Mouse (Mus musculus) midbrain, embryonic 15.5 days (tissue): ENCODE data around the gene Ulk4. TPM values are rescaled to one million over a fixed set of nuclear protein-coding genes. Genes with fewer than 3 reads are reported as not detected.

Experiments
- ATAC-seq: fragments of 200-750 bp; cut with Nextera tagmentation; replicated peaks from 2 replicates; pipeline ENCODE4 v1.8.0; 2017; ENCODE audit warnings: moderate TSS enrichment
- H3K27ac ChIP-seq: fragments of 300-500 bp; sonication (generic); 2 replicates; pipeline ENCODE4 v1.5.1; 2015; ENCODE audit warnings: mild to moderate bottlenecking, inconsistent platforms
- H3K27me3 ChIP-seq: fragments of 300-500 bp; sonication (generic); replicated peaks from 2 replicates; pipeline ENCODE4 v1.6.1; 2015; ENCODE audit warnings: inconsistent platforms
- H3K36me3 ChIP-seq: fragments of 300-500 bp; sonication (generic); replicated peaks from 2 replicates; pipeline ENCODE4 v1.6.1; 2015; ENCODE audit warnings: inconsistent platforms
- H3K4me1 ChIP-seq: fragments of 300-500 bp; sonication (generic); 2 replicates; pipeline ENCODE4 v1.6.1; 2015; ENCODE audit warnings: inconsistent platforms
- H3K4me2 ChIP-seq: fragments of 300-500 bp; sonication (generic); 2 replicates; pipeline ENCODE4 v1.6.1; 2015; ENCODE audit warnings: inconsistent platforms, mild to moderate bottlenecking, moderate library complexity
- H3K4me3 ChIP-seq: fragments of 300-500 bp; sonication (generic); 2 replicates; pipeline ENCODE4 v1.5.1; 2015; ENCODE audit warnings: mild to moderate bottlenecking, inconsistent platforms
- H3K9ac ChIP-seq: fragments of 300-500 bp; sonication (generic); 2 replicates; pipeline ENCODE4 v1.6.1; 2015; ENCODE audit warnings: mild to moderate bottlenecking, inconsistent platforms
- H3K9me3 ChIP-seq: fragments of 300-500 bp; sonication (generic); 2 replicates; pipeline ENCODE4 v1.6.1; 2016; ENCODE audit warnings: inconsistent platforms
- WGBS: fragments of 180-500 bp; shearing (Covaris S2); methylation state at CpG from one replicate; pipeline ENCODE4 v1.1.7; 2015; ENCODE audit warnings: mixed read lengths; 5-methylcytosine and 5-hydroxymethylcytosine counted together
- polyA plus RNA-seq: library from polyadenylated mRNA; unstranded; fragments of >200 nt; fragmentation: Nextera tagmentation; extraction: Ambion mirVana; gene quantifications from 2 replicates; pipeline ENCODE4 v1.2.1, GENCODE M21; 2015

The Ulk4 gene
- polyA plus RNA-seq, 1 experiment from 2014 or later: 92.9 TPM

DNA sequence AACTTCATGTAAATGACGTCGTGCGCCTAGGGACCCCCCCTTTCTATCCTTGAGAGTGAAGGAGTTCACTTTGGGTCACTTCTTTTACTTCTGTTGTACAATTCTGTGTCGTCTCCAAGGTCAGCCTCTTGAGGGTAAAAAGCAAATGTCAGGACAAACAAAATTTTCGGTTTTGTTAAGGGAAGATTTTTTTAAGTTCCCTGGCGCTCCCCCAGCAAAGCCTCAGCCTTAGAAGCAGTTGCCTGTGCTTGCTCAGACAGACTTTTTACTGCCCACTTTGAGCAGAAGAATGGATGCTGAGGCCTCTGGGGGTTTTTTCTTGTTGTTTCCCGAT lies 21.0 kb upstream of the Ulk4 start:
- Histone ChIP-seq H3K9me3 (no peaks in the 10 kb centered on the region), H3K27ac (peak overlapping the region; percentile 75; the same call in 1 of the 2 replicates), H3K9ac (peak overlapping the region; percentile 85), H3K27me3 (no peaks in the 10 kb centered on the region), H3K36me3 (no peaks in the 10 kb centered on the region), H3K4me1 (peaks cover 40% of the 10 kb centered on the region), H3K4me3 (peak overlapping the region; percentile 88), H3K4me2 (peak overlapping the region; percentile 95)
- 2% methylated on average over 7 of the region's 7 CpGs for WGBS
- ATAC-seq: no peak

DNA sequence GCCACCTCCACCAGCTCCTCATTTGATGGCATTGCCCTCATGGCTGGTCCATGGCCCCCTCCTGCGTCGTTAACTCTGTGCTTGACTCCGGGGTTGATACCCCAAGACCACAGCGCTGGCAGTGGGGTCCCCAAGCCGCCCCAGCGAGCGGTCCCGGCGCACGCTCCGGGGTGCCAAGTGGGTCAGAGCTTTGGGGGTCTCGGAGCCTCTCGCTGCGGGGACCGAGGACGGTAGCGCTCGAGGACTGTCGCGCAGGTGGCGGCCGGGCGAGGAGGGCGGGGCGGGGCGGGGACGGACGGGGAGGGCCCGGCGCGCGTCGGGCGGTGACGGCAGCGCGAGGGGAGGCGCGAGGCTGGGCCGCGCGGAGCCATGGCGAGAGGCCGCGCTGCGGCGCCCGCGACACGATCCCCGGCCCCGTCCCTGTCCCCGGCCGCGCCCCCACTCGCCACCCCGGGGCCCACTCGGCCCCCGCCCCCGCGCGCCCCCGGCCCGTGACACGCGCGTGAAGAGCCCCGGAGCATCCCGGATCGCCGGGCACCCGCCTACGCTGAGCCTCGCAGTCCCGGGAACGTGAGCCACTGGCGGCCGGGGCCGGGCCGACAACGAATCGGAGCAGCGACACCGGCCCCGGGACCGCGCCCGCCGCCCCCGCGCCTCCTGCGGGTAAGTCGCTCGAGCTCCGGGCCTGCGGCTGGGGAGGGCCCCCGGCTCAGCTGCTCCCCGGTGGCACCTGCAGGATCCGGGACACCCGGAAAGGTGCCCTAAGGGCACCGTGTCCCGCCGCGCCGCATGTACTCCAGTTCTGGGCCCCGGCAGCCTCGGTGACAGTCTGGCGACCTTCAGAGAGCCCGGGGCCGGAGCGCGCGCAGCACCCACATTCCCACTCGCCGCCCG lies 20.4 kb upstream of the Ulk4 start, which contains the start of gene Trak1:
Gene Trak1, plus strand, starts transcription at position 332 of the 894 bp plus-strand sequence.
- Histone ChIP-seq H3K9me3 (no peaks in the 10 kb centered on the region), H3K4me2 (peak within 1 kb of the TSS; percentile 95), H3K36me3 (no peaks in the 10 kb centered on the region), H3K9ac (peak within 1 kb of the TSS; percentile 85), H3K4me3 (peak within 1 kb of the TSS; percentile 88), H3K4me1 (peaks cover 39% of the 10 kb centered on the region), H3K27me3 (no peaks in the 10 kb centered on the region), H3K27ac (peak within 1 kb of the TSS; percentile 75)
- peak; percentile 89 for ATAC-seq
- under 1% methylated on average over 103 of the region's 116 CpGs for WGBS

DNA sequence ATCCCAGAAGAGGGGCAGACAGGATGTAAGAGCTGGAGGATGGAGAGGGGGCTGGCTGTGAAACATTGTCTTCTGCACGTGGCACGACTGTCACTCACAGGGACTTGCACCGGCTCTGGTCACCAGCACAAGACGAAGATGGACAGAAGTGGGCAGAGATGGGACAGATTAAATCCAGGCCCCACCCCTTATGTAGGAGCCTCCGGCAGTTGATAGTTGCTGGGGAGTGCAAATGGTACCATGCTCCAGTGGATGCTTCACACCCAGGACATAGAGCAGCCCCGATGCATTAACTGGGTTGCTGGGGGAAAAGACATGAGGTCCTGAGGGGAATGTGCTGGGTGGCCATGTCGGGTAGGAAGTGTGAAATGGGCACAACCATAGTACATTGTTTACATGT lies 18.2 kb upstream of the Ulk4 start:
- H3K9me3 ChIP-seq: no peaks in the 10 kb centered on the region
- no peak overlapping the region for H3K27ac ChIP-seq
- H3K27me3 ChIP-seq: no peaks in the 10 kb centered on the region
- H3K4me2 ChIP-seq: no peak overlapping the region
- H3K36me3 ChIP-seq: no peaks in the 10 kb centered on the region
- H3K4me1 ChIP-seq: peaks cover 29% of the 10 kb centered on the region
- no peak overlapping the region for H3K9ac ChIP-seq
- no peak for ATAC-seq
- no peak overlapping the region for H3K4me3 ChIP-seq
- 86% methylated on average over 7 of the region's 7 CpGs for WGBS

DNA sequence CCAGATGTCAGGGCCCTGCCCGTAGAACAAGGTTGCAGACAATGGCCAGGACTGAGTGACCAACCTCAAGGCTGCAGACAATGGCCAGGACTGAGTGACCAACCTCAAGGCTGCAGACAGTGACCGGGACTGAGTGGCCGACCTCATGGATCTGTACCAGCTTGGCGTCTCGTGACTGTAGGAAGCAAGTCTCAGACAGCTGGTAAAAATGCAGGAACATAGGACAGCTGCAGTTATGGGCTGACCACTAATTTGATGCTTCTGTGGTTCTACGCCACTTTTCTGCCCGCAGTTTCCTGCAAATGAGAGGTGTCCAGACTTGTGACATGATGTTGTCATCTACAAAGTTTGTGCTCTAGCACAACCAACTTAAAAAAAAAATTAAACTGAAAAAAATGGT lies 16.2 kb upstream of the Ulk4 start:
- Histone ChIP-seq H3K4me2 (no peak overlapping the region), H3K27ac (no peak overlapping the region), H3K9ac (no peak overlapping the region), H3K27me3 (no peaks in the 10 kb centered on the region), H3K4me1 (peaks cover 9% of the 10 kb centered on the region), H3K36me3 (no peaks in the 10 kb centered on the region), H3K4me3 (no peak overlapping the region), H3K9me3 (no peaks in the 10 kb centered on the region)
- 90% methylated on average over 7 of the region's 7 CpGs for WGBS
- ATAC-seq: no peak

DNA sequence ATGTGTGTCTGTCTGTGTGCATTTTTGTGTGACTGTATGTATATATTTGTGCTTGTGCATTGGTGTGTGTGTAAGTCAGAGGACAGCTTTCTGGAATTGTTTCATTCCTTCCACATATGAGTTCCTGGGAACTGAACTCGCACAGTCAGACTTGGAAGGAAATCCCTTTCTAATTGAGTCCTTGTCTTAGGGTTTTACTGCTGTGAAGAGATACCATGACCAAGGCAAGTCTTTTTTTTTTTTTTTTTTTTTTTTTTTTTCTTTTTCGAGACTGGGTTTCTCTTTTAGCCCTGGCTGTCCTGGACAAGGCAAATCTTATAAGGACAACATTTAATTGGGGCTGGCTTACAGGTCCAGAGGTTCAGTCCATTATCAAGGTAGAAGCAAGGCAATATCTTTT lies 14.3 kb upstream of the Ulk4 start:
- H3K9ac ChIP-seq: no peak overlapping the region
- no peak overlapping the region for H3K4me2 ChIP-seq
- no peaks in the 10 kb centered on the region for H3K27me3 ChIP-seq
- ATAC-seq: no peak
- WGBS: 69% methylated on average over 2 of the region's 2 CpGs
- no peaks in the 10 kb centered on the region for H3K36me3 ChIP-seq
- H3K4me3 ChIP-seq: no peak overlapping the region
- H3K27ac ChIP-seq: no peak overlapping the region
- no peaks in the 10 kb centered on the region for H3K9me3 ChIP-seq
- H3K4me1 ChIP-seq: peaks cover 2% of the 10 kb centered on the region; the same call in 1 of the 2 replicates

DNA sequence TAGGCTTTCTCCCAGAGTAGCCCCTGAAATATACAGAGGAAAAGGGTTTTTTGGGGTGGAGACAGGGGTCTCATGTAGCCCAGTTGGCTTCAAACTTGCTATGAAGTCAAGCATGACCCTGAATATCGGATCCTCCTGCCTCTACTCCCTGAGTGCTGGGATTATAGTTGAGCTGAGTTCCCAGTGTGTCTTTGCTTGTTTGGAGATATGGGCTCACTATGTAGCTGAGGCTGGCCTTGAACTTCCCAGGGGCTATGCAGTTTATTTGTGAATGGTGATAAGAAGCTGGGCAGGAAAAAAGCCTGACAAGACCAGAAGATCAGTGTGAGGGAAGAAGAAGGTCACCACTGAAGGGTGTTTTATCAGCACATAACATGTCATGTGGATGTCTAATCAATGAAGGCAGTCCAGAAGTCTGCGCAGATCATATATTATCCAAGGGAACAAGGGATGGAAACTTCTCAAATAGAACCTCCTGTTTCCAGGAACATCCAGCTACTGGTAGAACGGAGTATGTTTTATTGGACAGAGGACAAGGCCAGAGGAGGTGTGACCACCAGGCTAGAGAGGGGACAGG lies 9.4 kb upstream of the Ulk4 start:
- 0 out of 2 replicates have a peak, but pooled peaks have one; percentile 4 for ATAC-seq
- Histone ChIP-seq H3K36me3 (no peaks in the 10 kb centered on the region), H3K9ac (peak overlapping the region; percentile 42; the same call in 1 of the 2 replicates), H3K9me3 (no peaks in the 10 kb centered on the region), H3K27me3 (no peaks in the 10 kb centered on the region), H3K27ac (no peak overlapping the region), H3K4me1 (peaks cover 10% of the 10 kb centered on the region; the same call in 1 of the 2 replicates), H3K4me3 (peak overlapping the region; percentile 47), H3K4me2 (peak overlapping the region; percentile 71)
- 73% methylated on average over 3 of the region's 3 CpGs for WGBS

DNA sequence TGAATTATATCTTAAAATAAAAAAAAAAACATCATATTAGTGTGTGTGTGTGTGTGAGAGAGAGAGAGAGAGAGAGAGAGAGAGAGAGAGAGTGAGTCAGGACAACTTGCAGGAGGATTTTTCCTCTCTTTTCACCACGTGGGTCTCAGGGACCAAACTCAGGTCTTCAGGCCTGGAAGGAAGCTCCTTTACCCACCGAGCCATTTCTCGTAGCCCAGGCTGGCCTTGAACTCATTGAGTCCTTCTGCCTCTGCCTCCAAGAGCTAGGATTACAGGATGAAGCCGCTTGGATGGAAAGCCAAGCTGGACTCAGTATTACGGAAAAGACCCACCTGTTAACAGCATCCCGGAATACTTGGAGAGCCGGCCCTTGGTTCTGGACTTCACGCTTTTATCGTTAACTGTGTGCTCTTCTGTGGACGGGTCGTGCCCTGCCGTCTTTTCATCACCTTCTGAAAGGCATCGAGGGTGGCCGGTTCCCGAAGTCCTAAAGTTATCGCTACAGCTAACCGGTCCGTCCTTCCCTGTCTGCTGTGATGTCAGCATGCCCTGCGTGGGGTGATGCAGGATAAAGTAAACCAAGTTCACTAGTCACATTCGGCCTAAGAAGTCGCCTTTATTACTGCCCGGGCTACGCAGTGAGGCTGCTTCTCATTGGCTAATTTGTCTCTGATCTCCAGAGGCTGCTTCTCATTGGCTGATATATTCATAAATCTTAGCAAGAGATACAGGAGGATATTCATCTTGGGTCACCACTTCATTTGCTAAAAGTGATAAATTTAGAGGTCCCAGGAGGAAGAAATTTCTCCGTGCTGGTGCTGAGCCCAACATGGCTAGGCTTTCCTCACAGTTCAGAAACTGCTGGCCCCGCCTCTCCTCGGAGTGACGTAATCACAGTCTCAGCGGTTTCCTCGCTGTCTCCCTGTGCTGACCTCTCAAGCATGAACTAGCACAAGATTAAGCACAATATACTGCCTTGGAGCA lies 8.6 kb upstream of the Ulk4 start:
- Histone ChIP-seq H3K27ac (0 out of 2 replicates have a peak overlapping the region, but pooled peaks have one; percentile 19), H3K9ac (peak overlapping the region; percentile 42), H3K27me3 (no peaks in the 10 kb centered on the region), H3K4me3 (peak overlapping the region; percentile 47), H3K9me3 (no peaks in the 10 kb centered on the region), H3K4me2 (peak overlapping the region; percentile 71), H3K36me3 (no peaks in the 10 kb centered on the region), H3K4me1 (peaks cover 10% of the 10 kb centered on the region; the same call in 1 of the 2 replicates)
- 18% methylated on average over 29 of the region's 29 CpGs for WGBS
- ATAC-seq: peak; percentile 72

DNA sequence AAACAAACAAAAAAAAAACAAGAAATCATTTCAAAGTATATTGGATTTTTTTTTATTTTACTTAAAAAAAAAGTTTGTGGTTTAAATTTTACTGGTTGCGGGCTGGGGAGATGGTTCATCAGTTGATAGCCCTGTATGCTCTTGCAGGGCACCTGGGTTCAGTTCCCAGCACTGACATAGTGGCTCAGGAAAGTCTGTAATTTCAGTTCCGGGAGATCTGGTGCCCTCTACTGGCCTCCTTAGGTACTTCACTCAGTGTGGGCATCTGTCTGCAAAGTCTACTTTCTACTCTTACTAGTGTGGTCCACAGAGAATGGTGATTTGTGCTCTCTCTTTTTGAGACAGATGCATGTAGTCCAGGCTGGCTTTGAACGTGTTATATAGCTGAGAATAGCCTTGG lies 7.4 kb upstream of the Ulk4 start:
- H3K4me3 ChIP-seq: no peak overlapping the region
- no peaks in the 10 kb centered on the region for H3K27me3 ChIP-seq
- WGBS: 90% methylated on average over 3 of the region's 3 CpGs
- H3K27ac ChIP-seq: no peak overlapping the region
- no peaks in the 10 kb centered on the region for H3K9me3 ChIP-seq
- no peak overlapping the region for H3K9ac ChIP-seq
- no peak for ATAC-seq
- peaks cover 10% of the 10 kb centered on the region; the same call in 1 of the 2 replicates for H3K4me1 ChIP-seq
- H3K36me3 ChIP-seq: no peaks in the 10 kb centered on the region
- H3K4me2 ChIP-seq: no peak overlapping the region

DNA sequence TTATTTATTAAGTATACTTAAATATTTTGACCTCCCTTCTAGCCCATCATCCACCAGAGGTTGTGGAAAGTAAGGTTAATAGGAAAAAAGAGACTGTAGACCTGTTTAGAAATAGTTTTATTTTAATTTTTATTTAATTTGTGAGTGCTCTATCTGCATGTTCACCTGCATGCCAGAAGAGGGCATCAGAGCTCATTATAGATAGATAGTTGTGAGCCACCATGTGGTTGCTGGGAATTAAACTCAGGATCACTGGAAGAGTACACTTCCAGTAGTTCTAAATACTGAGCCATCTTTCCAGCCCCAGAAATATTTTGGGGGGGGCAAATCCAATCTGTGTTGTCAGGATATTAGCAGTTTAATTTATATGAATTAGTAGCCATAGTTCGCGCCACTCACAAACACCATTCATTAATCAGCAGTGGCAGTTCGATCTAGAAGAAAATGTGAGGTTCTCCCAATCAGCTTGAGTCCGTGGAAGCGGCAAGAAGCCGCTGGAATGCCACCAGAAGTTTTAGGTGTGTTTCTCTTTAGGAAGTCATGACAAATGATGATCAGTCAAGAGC lies 6.7 kb upstream of the Ulk4 start:
- no peak overlapping the region for H3K4me2 ChIP-seq
- ATAC-seq: no peak
- no peaks in the 10 kb centered on the region for H3K27me3 ChIP-seq
- WGBS: 96% methylated on average over 6 of the region's 6 CpGs
- no peak overlapping the region for H3K4me3 ChIP-seq
- H3K9me3 ChIP-seq: no peaks in the 10 kb centered on the region
- no peak overlapping the region for H3K27ac ChIP-seq
- H3K36me3 ChIP-seq: no peaks in the 10 kb centered on the region
- H3K4me1 ChIP-seq: peaks cover 10% of the 10 kb centered on the region; the same call in 1 of the 2 replicates
- H3K9ac ChIP-seq: no peak overlapping the region

DNA sequence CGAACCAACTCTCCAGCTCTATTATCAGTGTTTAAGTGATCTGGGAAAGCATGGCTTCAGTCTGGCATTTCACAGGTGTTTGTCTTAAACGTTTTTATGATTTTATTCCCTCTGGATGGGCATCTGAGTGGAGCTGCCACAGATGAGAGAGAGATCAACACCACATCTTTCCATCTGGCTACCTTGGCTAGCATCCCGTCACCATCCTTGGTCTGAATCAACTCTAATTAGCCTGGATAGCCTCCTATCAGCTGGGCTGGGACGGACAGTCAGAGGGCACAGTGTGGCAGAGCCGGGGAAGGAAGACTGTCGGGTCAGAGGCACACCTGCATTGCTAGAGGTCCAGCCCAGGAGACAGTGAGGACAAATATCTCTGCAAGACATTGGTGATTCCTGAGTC lies 4.9 kb upstream of the Ulk4 start:
- no peaks in the 10 kb centered on the region for H3K9me3 ChIP-seq
- H3K27me3 ChIP-seq: no peaks in the 10 kb centered on the region
- no peak overlapping the region for H3K9ac ChIP-seq
- peaks cover 16% of the 10 kb centered on the region; the same call in 1 of the 2 replicates for H3K4me1 ChIP-seq
- H3K4me3 ChIP-seq: no peak overlapping the region
- 88% methylated on average over 6 of the region's 6 CpGs for WGBS
- H3K36me3 ChIP-seq: no peaks in the 10 kb centered on the region
- no peak for ATAC-seq
- H3K4me2 ChIP-seq: no peak overlapping the region
- H3K27ac ChIP-seq: no peak overlapping the region

DNA sequence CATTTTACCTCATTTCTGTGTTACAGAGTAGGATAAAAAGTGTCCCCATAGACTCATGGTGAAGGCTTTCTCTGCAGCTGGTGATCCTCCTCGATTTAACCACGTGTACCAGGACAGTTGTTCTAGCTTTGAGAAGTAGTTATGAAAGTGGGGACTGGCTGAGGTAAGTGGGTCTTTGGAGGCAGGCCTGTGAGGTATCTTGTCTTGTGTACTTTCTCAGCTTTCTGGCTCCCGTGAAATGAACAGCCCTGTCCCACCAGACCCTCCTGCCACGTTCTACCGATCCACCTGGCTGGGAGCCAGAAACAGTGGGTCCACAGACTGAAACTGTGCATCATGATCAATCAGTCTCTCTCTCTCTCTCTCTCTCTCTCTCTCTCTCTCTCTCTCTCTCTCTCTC lies 2.2 kb upstream of the Ulk4 start:
- Histone ChIP-seq H3K4me3 (no peak overlapping the region), H3K9me3 (no peaks in the 10 kb centered on the region), H3K9ac (no peak overlapping the region), H3K36me3 (no peaks in the 10 kb centered on the region), H3K27me3 (no peaks in the 10 kb centered on the region), H3K4me1 (peaks cover 15% of the 10 kb centered on the region), H3K27ac (no peak overlapping the region), H3K4me2 (no peak overlapping the region)
- WGBS: 83% methylated on average over 5 of the region's 5 CpGs
- ATAC-seq: no peak
